8 mouse cellular contexts compared by ENCODE assay signal in the genomic region with DNA sequence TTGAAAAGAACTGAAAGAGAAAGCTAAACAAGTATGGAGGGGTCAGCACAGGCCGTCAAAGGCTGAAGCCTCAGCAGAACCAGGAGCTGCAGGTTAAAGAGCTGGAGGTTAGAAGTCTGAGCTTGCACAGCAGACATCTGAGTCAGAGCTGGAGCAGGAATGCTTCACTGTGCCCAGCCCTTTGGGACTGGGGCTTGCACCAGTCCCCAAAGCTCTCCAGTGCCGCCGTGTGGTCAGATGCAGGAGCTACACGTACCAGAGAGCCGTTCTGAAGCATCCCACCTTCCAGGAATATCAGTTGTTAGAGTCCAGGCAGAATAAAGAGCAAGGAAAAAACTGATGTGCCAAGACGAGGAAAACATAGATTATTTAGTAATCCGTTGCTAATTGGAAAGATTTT. TPM values are rescaled to one million over a fixed set of nuclear protein-coding genes. Genes with fewer than 3 reads are reported as not detected.
DNase-seq lines count a peak whose midpoint lies in the region; ATAC-seq and TF ChIP-seq lines count a peak whose summit lies in the region.

No protein-coding gene starts in this region.

- peak; percentile 60 for DNase-seq in A20 (ENCODE audit: low read depth, low spot score)
- peak; percentile 43 for DNase-seq in gastrocnemius, postnatal 25 days
- peak; percentile 15 for DNase-seq in kidney, adult 11 months
- DNase-seq in midbrain, embryonic 14.5 days, result peak; percentile 86

- H3K9me3 ChIP-seq in limb, embryonic 12.5 days, result peaks cover 4% of the 10 kb centered on the region; the same call in 1 of the 2 replicates
- no peaks in the 10 kb centered on the region for H3K9me3 ChIP-seq in midbrain, embryonic 14.5 days (ENCODE audit: control insufficient read depth, low read length)
- H3K9me3 ChIP-seq in stomach, embryonic 14.5 days (ENCODE audit: control insufficient read depth, low read depth, low read length), result no peaks in the 10 kb centered on the region

- H3K27me3 ChIP-seq in limb, embryonic 12.5 days, result no peaks in the 10 kb centered on the region
- no peaks in the 10 kb centered on the region for H3K27me3 ChIP-seq in midbrain, embryonic 14.5 days (ENCODE audit: control insufficient read depth, insufficient read depth, low read length)
- no peaks in the 10 kb centered on the region for H3K27me3 ChIP-seq in stomach, embryonic 14.5 days (ENCODE audit: control insufficient read depth, insufficient read depth, low read length)

- no peak overlapping the region for H3K27ac ChIP-seq in cortical plate, adult 2 months (ENCODE audit: insufficient read depth, low read length)
- H3K27ac ChIP-seq in limb, embryonic 12.5 days, result no peak overlapping the region
- no peak overlapping the region for H3K27ac ChIP-seq in midbrain, embryonic 14.5 days (replicated peaks; ENCODE audit: low read depth, low read length)
- no peak overlapping the region for H3K27ac ChIP-seq in stomach, embryonic 14.5 days (ENCODE audit: low read length)

- peak; percentile 77 for TF ChIP-seq CTCF in cortical plate, adult 2 months (IDR thresholded peaks at IDR 0.05; ENCODE audit: extremely low read depth, insufficient read depth, low read length)

- WGBS in limb, embryonic 12.5 days, result 4% methylated on average over 7 of the region's 7 CpGs
- WGBS in midbrain, embryonic 14.5 days, result 3% methylated on average over 7 of the region's 7 CpGs
- under 1% methylated on average over 7 of the region's 7 CpGs for WGBS in stomach, embryonic 14.5 days

- no peaks in the 10 kb centered on the region for H3K4me1 ChIP-seq in cortical plate, adult 2 months (ENCODE audit: control insufficient read depth, insufficient read depth, low read length)
- H3K4me1 ChIP-seq in limb, embryonic 12.5 days (replicated peaks), result no peaks in the 10 kb centered on the region
- H3K4me1 ChIP-seq in midbrain, embryonic 14.5 days (ENCODE audit: control insufficient read depth, insufficient read depth, low read length), result no peaks in the 10 kb centered on the region
- H3K4me1 ChIP-seq in stomach, embryonic 14.5 days (ENCODE audit: control insufficient read depth, insufficient read depth, low read length), result no peaks in the 10 kb centered on the region

- peak; percentile 83 for ATAC-seq in activated CD4-positive, CD25-positive, alpha-beta regulatory T cell, adult 4 months
- ATAC-seq in limb, embryonic 12.5 days (ENCODE audit: insufficient number of reproducible peaks, insufficient read depth, low FRiP score, low TSS enrichment, low read depth), result peak; percentile 47; the same call in 1 of the 2 replicates
- ATAC-seq in midbrain, embryonic 14.5 days (ENCODE audit: low FRiP score, low TSS enrichment), result no peak
- peak; percentile 81 for ATAC-seq in stomach, embryonic 14.5 days (ENCODE audit: insufficient number of reproducible peaks, insufficient read depth, low FRiP score, low read depth)

- H3K4me3 ChIP-seq in cortical plate, adult 2 months (ENCODE audit: insufficient read depth, low read length), result no peak overlapping the region
- H3K4me3 ChIP-seq in limb, embryonic 12.5 days (replicated peaks), result no peak overlapping the region
- no peak overlapping the region for H3K4me3 ChIP-seq in midbrain, embryonic 14.5 days (replicated peaks; ENCODE audit: low read depth, low read length)
- no peak overlapping the region for H3K4me3 ChIP-seq in stomach, embryonic 14.5 days (ENCODE audit: low read depth, low read length)

- no peak overlapping the region for H3K9ac ChIP-seq in limb, embryonic 12.5 days (replicated peaks)
- H3K9ac ChIP-seq in midbrain, embryonic 14.5 days (replicated peaks; ENCODE audit: low read length), result no peak overlapping the region
- no peak overlapping the region for H3K9ac ChIP-seq in stomach, embryonic 14.5 days (replicated peaks; ENCODE audit: low read depth, low read length)

- H3K4me2 ChIP-seq in limb, embryonic 12.5 days, result no peak overlapping the region
- no peak overlapping the region for H3K4me2 ChIP-seq in midbrain, embryonic 14.5 days (ENCODE audit: low read length)
- no peak overlapping the region for H3K4me2 ChIP-seq in stomach, embryonic 14.5 days (replicated peaks; ENCODE audit: low read depth, low read length)

- no peaks in the 10 kb centered on the region for H3K36me3 ChIP-seq in limb, embryonic 12.5 days
- no peaks in the 10 kb centered on the region for H3K36me3 ChIP-seq in midbrain, embryonic 14.5 days (ENCODE audit: control insufficient read depth, insufficient read depth, low read length)
- H3K36me3 ChIP-seq in stomach, embryonic 14.5 days (ENCODE audit: control insufficient read depth, insufficient read depth, low read length), result no peaks in the 10 kb centered on the region

- TF ChIP-seq POLR2A in cortical plate, adult 2 months (IDR thresholded peaks at IDR 0.05; ENCODE audit: extremely low read depth, insufficient read depth, low read length), result no peak

RNA-seq across cellular contexts. Expression of a gene that starts 23.2 kb away (rescaled TPM):
- under 1 TPM in 1 of 2 experiments, not detected in 1; 0.36 TPM for polyA plus RNA-seq in activated CD4-positive, CD25-positive, alpha-beta regulatory T cell, adult 4 months (2017; shearing (Covaris generic))
- 3.5 and 4.2 TPM in 2 replicates for polyA plus RNA-seq in cortical plate, adult 2 months (2012; rRNA removed)
- total RNA-seq in gastrocnemius, postnatal 25 days (2021), result not detected
- 0.24 and 0.36 TPM in 2 replicates for polyA plus RNA-seq in limb, embryonic 12.5 days (2016; fragmentation: Nextera tagmentation; extraction: Ambion mirVana)
- 0.26 and 0.47 TPM in 2 replicates for polyA plus RNA-seq in midbrain, embryonic 14.5 days (2014; fragmentation: Nextera tagmentation; extraction: Ambion mirVana)
- 0.20 and 0.38 TPM in 2 replicates for polyA plus RNA-seq in stomach, embryonic 14.5 days (2014; fragmentation: Nextera tagmentation; extraction: Ambion mirVana)

Comparison
In these comparisons a context has a peak if more than half of its experiments do, and no peak if none do; other contexts are left out.
1. DNase-seq: peak in every context shown above with its lines; median percentile 86 in midbrain, embryonic 14.5 days; 60 in A20; 43 in gastrocnemius, postnatal 25 days; 15 in kidney, adult 11 months.